Mouse (Mus musculus): ENCODE measurements around the gene Foxred2. TPM values are rescaled to one million over a fixed set of nuclear protein-coding genes. Genes with fewer than 3 reads are reported as not detected.
A peak's percentile ranks its signal among the peaks of the same experiment; 100 is the strongest.

Gene Foxred2
- 0.55 TPM in 2 replicates for polyA plus RNA-seq (2014; fragmentation: Nextera tagmentation; extraction: Ambion mirVana)

GRCm38 (mm10) chr15:77956404-77956901 is at the start of gene Foxred2:
Gene Foxred2, minus strand, starts transcription at chr15:77956722.
- peak within 1 kb of the TSS; percentile 28; the same call in 1 of the 2 replicates for H3K9ac ChIP-seq (ENCODE audit: low read length)

GRCm38 (mm10) chr15:78003929-78004328 is 47.4 kb upstream of the Foxred2 start:
- ATAC-seq (ENCODE audit: insufficient number of reproducible peaks, insufficient read depth, low FRiP score, low read depth), result 0 out of 2 replicates have a peak, but pooled peaks have one; percentile 48
- Histone ChIP-seq H3K9ac (ENCODE audit: low read length) (no peak overlapping the region), H3K36me3 (ENCODE audit: control insufficient read depth, insufficient read depth, low read length) (no peaks in the 10 kb centered on the region)

More at GRCm38 (mm10) chr15:77956404-77956901, at the start of gene Foxred2:
- Histone ChIP-seq H3K4me2 (ENCODE audit: low read length) (peak within 1 kb of the TSS; percentile 73), H3K27ac (replicated peaks in 1 of 2; ENCODE audit: control insufficient read depth in 1 of 2, insufficient read depth in 1 of 2, low read depth in 2 of 2, low read length in 2 of 2) (no peak within 1 kb of the TSS), H3K4me3 (ENCODE audit: control insufficient read depth in 1 of 2, insufficient read depth in 1 of 2, low read depth in 1 of 2, low read length in 2 of 2) (peak within 1 kb of the TSS; percentile 51 to 57), H3K27me3 (ENCODE audit: control insufficient read depth, insufficient read depth, low read length) (peaks cover 19% of the 10 kb centered on the region), H3K4me1 (ENCODE audit: control insufficient read depth in 2 of 2, insufficient read depth in 2 of 2, low read length in 2 of 2) (peaks cover 12 to 13% of the 10 kb centered on the region in 2 experiments), H3K36me3 (ENCODE audit: control insufficient read depth, insufficient read depth, low read length) (peaks cover 35% of the 10 kb centered on the region), H3K9me3 (ENCODE audit: control insufficient read depth, low read length) (no peaks in the 10 kb centered on the region)
- ATAC-seq (ENCODE audit: insufficient number of reproducible peaks, insufficient read depth, low FRiP score, low read depth), result peak; percentile 64
- 1% methylated on average over 39 of the region's 39 CpGs for WGBS

GRCm38 (mm10) chr15:78001400-78001799 is 44.9 kb upstream of the Foxred2 start:
- H3K36me3 ChIP-seq (ENCODE audit: control insufficient read depth, insufficient read depth, low read length), result no peaks in the 10 kb centered on the region
- no peak overlapping the region for H3K9ac ChIP-seq (ENCODE audit: low read length)
- 32% methylated on average over 5 of the region's 5 CpGs for WGBS
- H3K4me2 ChIP-seq (ENCODE audit: low read length), result no peak overlapping the region
- ATAC-seq (ENCODE audit: insufficient number of reproducible peaks, insufficient read depth, low FRiP score, low read depth), result no peak
- H3K4me3 ChIP-seq (ENCODE audit: control insufficient read depth in 1 of 2, insufficient read depth in 1 of 2, low read depth in 1 of 2, low read length in 2 of 2), result no peak overlapping the region
- no peaks in the 10 kb centered on the region for H3K9me3 ChIP-seq (ENCODE audit: control insufficient read depth, low read length)
- H3K4me1 ChIP-seq (ENCODE audit: control insufficient read depth in 2 of 2, insufficient read depth in 2 of 2, low read length in 2 of 2), result peaks cover 2 to 4% of the 10 kb centered on the region in 2 experiments; a peak in 2 of 4 replicates
- no peak overlapping the region for H3K27ac ChIP-seq (replicated peaks in 1 of 2; ENCODE audit: control insufficient read depth in 1 of 2, insufficient read depth in 1 of 2, low read depth in 2 of 2, low read length in 2 of 2)
- H3K27me3 ChIP-seq (ENCODE audit: control insufficient read depth, insufficient read depth, low read length), result 0 out of 2 replicates have a peak, but pooled peaks cover 3% of the 10 kb centered on the region

More at GRCm38 (mm10) chr15:78003929-78004328, 47.4 kb upstream of the Foxred2 start:
- 28% methylated on average over 9 of the region's 9 CpGs for WGBS
- Histone ChIP-seq H3K4me2 (ENCODE audit: low read length) (no peak overlapping the region), H3K4me3 (ENCODE audit: control insufficient read depth in 1 of 2, insufficient read depth in 1 of 2, low read depth in 1 of 2, low read length in 2 of 2) (no peak overlapping the region), H3K9me3 (ENCODE audit: control insufficient read depth, low read length) (no peaks in the 10 kb centered on the region), H3K4me1 (ENCODE audit: control insufficient read depth in 2 of 2, insufficient read depth in 2 of 2, low read length in 2 of 2) (peaks cover 2 to 4% of the 10 kb centered on the region in 2 experiments; a peak in 2 of 4 replicates), H3K27me3 (ENCODE audit: control insufficient read depth, insufficient read depth, low read length) (peaks cover 3% of the 10 kb centered on the region; the same call in 1 of the 2 replicates), H3K27ac (replicated peaks in 1 of 2; ENCODE audit: control insufficient read depth in 1 of 2, insufficient read depth in 1 of 2, low read depth in 2 of 2, low read length in 2 of 2) (no peak overlapping the region)

GRCm38 (mm10) chr15:77988541-77988940 is 32.0 kb upstream of the Foxred2 start:
- no peaks in the 10 kb centered on the region for H3K36me3 ChIP-seq (ENCODE audit: control insufficient read depth, insufficient read depth, low read length)
- no peak for ATAC-seq (ENCODE audit: insufficient number of reproducible peaks, insufficient read depth, low FRiP score, low read depth)
- no peak overlapping the region for H3K4me2 ChIP-seq (ENCODE audit: low read length)
- H3K9ac ChIP-seq (ENCODE audit: low read length), result no peak overlapping the region
- H3K4me1 ChIP-seq (ENCODE audit: control insufficient read depth in 2 of 2, insufficient read depth in 2 of 2, low read length in 2 of 2), result no peaks in the 10 kb centered on the region
- no peak overlapping the region for H3K4me3 ChIP-seq (ENCODE audit: control insufficient read depth in 1 of 2, insufficient read depth in 1 of 2, low read depth in 1 of 2, low read length in 2 of 2)
- H3K27me3 ChIP-seq (ENCODE audit: control insufficient read depth, insufficient read depth, low read length), result no peaks in the 10 kb centered on the region
- H3K9me3 ChIP-seq (ENCODE audit: control insufficient read depth, low read length), result no peaks in the 10 kb centered on the region
- H3K27ac ChIP-seq (replicated peaks in 1 of 2; ENCODE audit: control insufficient read depth in 1 of 2, insufficient read depth in 1 of 2, low read depth in 2 of 2, low read length in 2 of 2), result no peak overlapping the region
- 55% methylated on average over 5 of the region's 5 CpGs for WGBS

GRCm38 (mm10) chr15:77983391-77983790 is 26.9 kb upstream of the Foxred2 start:
- Histone ChIP-seq H3K9ac (ENCODE audit: low read length) (no peak overlapping the region), H3K4me3 (ENCODE audit: control insufficient read depth in 1 of 2, insufficient read depth in 1 of 2, low read depth in 1 of 2, low read length in 2 of 2) (no peak overlapping the region), H3K27me3 (ENCODE audit: control insufficient read depth, insufficient read depth, low read length) (no peaks in the 10 kb centered on the region; the same call in 1 of the 2 replicates), H3K4me1 (ENCODE audit: control insufficient read depth in 2 of 2, insufficient read depth in 2 of 2, low read length in 2 of 2) (no peaks in the 10 kb centered on the region), H3K27ac (replicated peaks in 1 of 2; ENCODE audit: control insufficient read depth in 1 of 2, insufficient read depth in 1 of 2, low read depth in 2 of 2, low read length in 2 of 2) (no peak overlapping the region), H3K36me3 (ENCODE audit: control insufficient read depth, insufficient read depth, low read length) (no peaks in the 10 kb centered on the region), H3K4me2 (ENCODE audit: low read length) (no peak overlapping the region), H3K9me3 (ENCODE audit: control insufficient read depth, low read length) (no peaks in the 10 kb centered on the region)
- 28% methylated on average over 3 of the region's 3 CpGs for WGBS
- ATAC-seq (ENCODE audit: insufficient number of reproducible peaks, insufficient read depth, low FRiP score, low read depth), result no peak

GRCm38 (mm10) chr15:77982195-77982939 is 25.8 kb upstream of the Foxred2 start:
- H3K4me1 ChIP-seq (ENCODE audit: control insufficient read depth in 2 of 2, insufficient read depth in 2 of 2, low read length in 2 of 2), result no peaks in the 10 kb centered on the region
- H3K27ac ChIP-seq (replicated peaks in 1 of 2; ENCODE audit: control insufficient read depth in 1 of 2, insufficient read depth in 1 of 2, low read depth in 2 of 2, low read length in 2 of 2), result no peak overlapping the region
- no peaks in the 10 kb centered on the region; the same call in 1 of the 2 replicates for H3K27me3 ChIP-seq (ENCODE audit: control insufficient read depth, insufficient read depth, low read length)
- ATAC-seq (ENCODE audit: insufficient number of reproducible peaks, insufficient read depth, low FRiP score, low read depth), result no peak
- WGBS, result 29% methylated on average over 18 of the region's 18 CpGs
- H3K9ac ChIP-seq (ENCODE audit: low read length), result no peak overlapping the region
- H3K4me2 ChIP-seq (ENCODE audit: low read length), result no peak overlapping the region
- H3K9me3 ChIP-seq (ENCODE audit: control insufficient read depth, low read length), result no peaks in the 10 kb centered on the region
- no peak overlapping the region for H3K4me3 ChIP-seq (ENCODE audit: control insufficient read depth in 1 of 2, insufficient read depth in 1 of 2, low read depth in 1 of 2, low read length in 2 of 2)
- H3K36me3 ChIP-seq (ENCODE audit: control insufficient read depth, insufficient read depth, low read length), result no peaks in the 10 kb centered on the region

- 52% methylated on average over 5 of the region's 5 CpGs for WGBS
- Histone ChIP-seq H3K36me3 (ENCODE audit: control insufficient read depth, insufficient read depth, low read length) (no peaks in the 10 kb centered on the region), H3K4me1 (ENCODE audit: control insufficient read depth in 2 of 2, insufficient read depth in 2 of 2, low read length in 2 of 2) (no peaks in the 10 kb centered on the region), H3K9ac (ENCODE audit: low read length) (no peak overlapping the region), H3K4me3 (ENCODE audit: control insufficient read depth in 1 of 2, insufficient read depth in 1 of 2, low read depth in 1 of 2, low read length in 2 of 2) (no peak overlapping the region), H3K27me3 (ENCODE audit: control insufficient read depth, insufficient read depth, low read length) (no peaks in the 10 kb centered on the region; the same call in 1 of the 2 replicates), H3K4me2 (ENCODE audit: low read length) (no peak overlapping the region), H3K27ac (replicated peaks in 1 of 2; ENCODE audit: control insufficient read depth in 1 of 2, insufficient read depth in 1 of 2, low read depth in 2 of 2, low read length in 2 of 2) (no peak overlapping the region), H3K9me3 (ENCODE audit: control insufficient read depth, low read length) (no peaks in the 10 kb centered on the region)
- ATAC-seq (ENCODE audit: insufficient number of reproducible peaks, insufficient read depth, low FRiP score, low read depth), result no peak
Measured at GRCm38 (mm10) chr15:77981181-77981680, 24.7 kb upstream of the Foxred2 start.
